Mouse (Mus musculus): ENCODE results near the gene Cdca4.
"Not testable (repeated sequence)": the region's sequence is repeated elsewhere in the genome, so short reads cannot be mapped to it uniquely, and the experiment has no call there.

Cdca4 gene

GRCm38 (mm10) chr12:112822676-112823075, 6.5 kb downstream of the Cdca4 start:
- no peak for DNase-seq

GRCm38 (mm10) chr12:112821974-112822373, 7.2 kb downstream of the Cdca4 start:
- DNase-seq: no peak

GRCm38 (mm10) chr12:112821216-112821615, 8.0 kb downstream of the Cdca4 start:
- no peak for DNase-seq

- no peak for DNase-seq
These were observed 8.7 kb downstream of the Cdca4 start for GRCm38 (mm10) chr12:112820401-112820999.

- no peak for DNase-seq
These were observed 10.1 kb downstream of the Cdca4 start for GRCm38 (mm10) chr12:112819057-112819662.

- not testable (repeated sequence) for DNase-seq
These were observed 12.4 kb downstream of the Cdca4 start for GRCm38 (mm10) chr12:112816866-112817265.

- DNase-seq: peak; percentile 63 to 73
These were observed 12.9 kb downstream of the Cdca4 start for GRCm38 (mm10) chr12:112816294-112816693.

GRCm38 (mm10) chr12:112814682-112815470, 14.3 kb downstream of the Cdca4 start:
- no peak for DNase-seq

- DNase-seq: no peak
These were observed 15.9 kb downstream of the Cdca4 start for GRCm38 (mm10) chr12:112813370-112813769.

- DNase-seq: no peak
These were observed 18.9 kb downstream of the Cdca4 start for GRCm38 (mm10) chr12:112810092-112810885.

- DNase-seq: no peak
These were observed 19.6 kb downstream of the Cdca4 start for GRCm38 (mm10) chr12:112809641-112810040.

GRCm38 (mm10) chr12:112808587-112809364, 20.4 kb downstream of the Cdca4 start, which contains the start of gene Clba1:
Clba1 (plus strand) TSS chr12:112808937.
- DNase-seq: peak; percentile 80 to 83

- DNase-seq: no peak
These were observed 21.0 kb downstream of the Cdca4 start for GRCm38 (mm10) chr12:112808212-112808586.

- no peak for DNase-seq
These were observed 21.4 kb downstream of the Cdca4 start for GRCm38 (mm10) chr12:112807796-112808195.

- no peak for DNase-seq
These were observed 23.2 kb downstream of the Cdca4 start for GRCm38 (mm10) chr12:112806044-112806443.

- DNase-seq: no peak
These were observed 25.2 kb downstream of the Cdca4 start for GRCm38 (mm10) chr12:112804046-112804445.

- DNase-seq: no peak
These were observed 26.3 kb downstream of the Cdca4 start for GRCm38 (mm10) chr12:112802917-112803316.

GRCm38 (mm10) chr12:112801864-112802846, 27.1 kb downstream of the Cdca4 start, which contains the start of gene Ahnak2:
Ahnak2 (minus strand) TSS chr12:112802657.
- no peak for DNase-seq

GRCm38 (mm10) chr12:112800476-112800875, 28.7 kb downstream of the Cdca4 start:
- DNase-seq: peak; percentile 53 to 64

- DNase-seq: no peak
These were observed 29.8 kb downstream of the Cdca4 start for GRCm38 (mm10) chr12:112799237-112799970.

All from thymus, adult 18-20 months (tissue).